Mouse (Mus musculus) right cerebral cortex, postnatal 36 days (tissue): ENCODE data around the gene Klhdc4.

Experiments
- DNase-seq, 2 experiments: peaks; one replicate each; pipeline ENCODE4 v3.0.0; 2022; ENCODE audit warnings: low spot score in 2 of 2, mixed read lengths in 1 of 2

Gene Klhdc4

GRCm38 (mm10) chr8:121829048-121829776, at the start of gene Klhdc4:
Gene Klhdc4 (minus strand): TSS chr8:121829569.
- DNase-seq, result peak; percentile 78 to 84

- no peak for DNase-seq
Observed at GRCm38 (mm10) chr8:121877828-121878480, 48.6 kb upstream of the Klhdc4 start.

- DNase-seq, result no peak
Observed at GRCm38 (mm10) chr8:121877212-121877611, 47.8 kb upstream of the Klhdc4 start.

- DNase-seq, result no peak
Observed at GRCm38 (mm10) chr8:121875517-121875916, 46.1 kb upstream of the Klhdc4 start.

- DNase-seq, result no peak
Observed at GRCm38 (mm10) chr8:121875045-121875444, 45.7 kb upstream of the Klhdc4 start.

- no peak for DNase-seq
Observed at GRCm38 (mm10) chr8:121874031-121874430, 44.7 kb upstream of the Klhdc4 start.

- no peak for DNase-seq
Observed at GRCm38 (mm10) chr8:121871833-121872440, 42.6 kb upstream of the Klhdc4 start.

- DNase-seq, result no peak
Observed at GRCm38 (mm10) chr8:121870190-121870589, 40.8 kb upstream of the Klhdc4 start.

- no peak for DNase-seq
Observed at GRCm38 (mm10) chr8:121868896-121869295, 39.5 kb upstream of the Klhdc4 start.

- DNase-seq, result no peak
Observed at GRCm38 (mm10) chr8:121868196-121868595, 38.8 kb upstream of the Klhdc4 start.

GRCm38 (mm10) chr8:121865356-121865755, 36.0 kb upstream of the Klhdc4 start:
- no peak for DNase-seq

- DNase-seq, result no peak
Observed at GRCm38 (mm10) chr8:121861806-121862548, 32.6 kb upstream of the Klhdc4 start.

GRCm38 (mm10) chr8:121861276-121861675, 31.9 kb upstream of the Klhdc4 start:
- no peak for DNase-seq

- DNase-seq, result no peak
Observed at GRCm38 (mm10) chr8:121857747-121858146, 28.4 kb upstream of the Klhdc4 start.

- DNase-seq, result no peak
Observed at GRCm38 (mm10) chr8:121857331-121857730, 28.0 kb upstream of the Klhdc4 start.

- no peak for DNase-seq
Observed at GRCm38 (mm10) chr8:121856071-121856746, 26.8 kb upstream of the Klhdc4 start.

- DNase-seq, result no peak
Observed at GRCm38 (mm10) chr8:121853586-121853985, 24.2 kb upstream of the Klhdc4 start.

GRCm38 (mm10) chr8:121852464-121852863, 23.1 kb upstream of the Klhdc4 start:
- DNase-seq, result no peak

- no peak for DNase-seq
Observed at GRCm38 (mm10) chr8:121851716-121852115, 22.3 kb upstream of the Klhdc4 start.

GRCm38 (mm10) chr8:121850821-121851470, 21.6 kb upstream of the Klhdc4 start:
- peak; percentile 89 to 93 for DNase-seq

GRCm38 (mm10) chr8:121850436-121850820, 21.1 kb upstream of the Klhdc4 start:
- no peak for DNase-seq
